Mouse (Mus musculus): ENCODE data around the gene Tmem234.
A peak's percentile ranks its signal among the peaks of the same experiment; 100 is the strongest.

The Tmem234 gene

GRCm38 (mm10) chr4:129622120-129622802, 21.8 kb downstream of the Tmem234 start:
- DNase-seq (ENCODE audit: low read depth, low spot score), result no peak

GRCm38 (mm10) chr4:129622803-129623535, 22.5 kb downstream of the Tmem234 start:
- no peak for DNase-seq (ENCODE audit: low read depth, low spot score)

DNA sequence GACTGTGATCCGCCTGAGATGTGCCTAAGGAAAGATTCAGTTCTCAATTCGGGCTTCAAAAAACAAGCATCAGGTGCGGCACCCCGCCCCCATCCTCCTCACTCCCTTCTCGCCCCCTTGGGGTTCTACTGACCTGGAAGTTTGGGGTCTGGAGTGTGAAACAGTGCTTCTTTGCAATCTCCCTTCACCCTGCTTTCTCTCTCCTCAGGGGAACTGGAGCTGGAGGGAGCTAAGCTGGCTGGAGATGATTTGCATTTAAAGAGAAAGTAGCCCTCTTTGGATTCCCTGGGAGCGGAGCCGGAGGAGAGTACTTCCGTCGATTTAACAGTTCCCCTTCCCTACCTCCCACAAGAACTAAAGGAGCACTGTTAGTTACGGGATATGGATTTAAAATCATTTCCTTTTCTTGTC, 23.2 kb downstream of the Tmem234 start, which contains the start of gene Ccdc28b:
Gene Ccdc28b (minus strand): TSS at position 267 of the 411 bp plus-strand sequence.
- DNase-seq (ENCODE audit: low read depth, low spot score), result peak; percentile 63

DNA sequence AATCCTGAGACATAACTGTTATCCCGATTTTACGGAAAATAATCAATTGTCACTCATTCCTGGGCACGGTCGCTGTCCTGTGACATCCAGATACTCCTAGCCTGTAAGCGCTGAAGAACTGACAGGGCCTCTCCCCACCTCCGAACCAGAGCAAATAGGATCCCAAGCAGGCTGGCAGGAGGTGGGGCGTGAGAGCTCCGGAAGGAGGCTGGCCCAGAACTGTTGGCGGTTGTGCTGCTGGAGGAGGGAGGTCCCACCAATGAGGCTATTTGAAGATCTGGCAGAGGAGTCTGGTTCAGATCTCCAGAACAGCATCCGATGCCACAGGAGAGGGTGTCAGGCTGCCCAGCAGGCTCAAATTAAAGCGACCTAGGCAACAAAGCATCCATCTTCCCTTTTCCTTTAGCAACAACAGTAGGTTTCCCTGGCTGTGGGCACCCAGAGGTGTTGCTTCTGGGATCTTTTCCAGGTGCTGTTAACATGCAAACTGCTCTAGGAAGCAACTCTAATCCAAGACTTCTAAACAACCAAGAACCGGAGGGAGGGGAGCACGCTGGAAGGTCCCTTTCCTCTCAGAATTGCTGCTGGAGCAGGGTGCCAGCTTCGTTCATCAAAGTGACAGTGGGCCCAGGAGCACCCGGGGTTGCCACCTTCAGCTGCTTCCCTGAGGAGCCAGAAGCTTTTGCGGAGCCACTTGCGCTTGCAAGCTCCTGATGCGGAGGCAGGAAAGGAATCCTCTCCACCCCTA, 24.0 kb downstream of the Tmem234 start:
- DNase-seq (ENCODE audit: low read depth, low spot score), result peak; percentile 94

GRCm38 (mm10) chr4:129625029-129625370, 24.5 kb downstream of the Tmem234 start:
- DNase-seq (ENCODE audit: low read depth, low spot score), result peak; percentile 34

- DNase-seq (ENCODE audit: low read depth, low spot score), result no peak
Measured at GRCm38 (mm10) chr4:129625496-129625895, 25.0 kb downstream of the Tmem234 start.

DNA sequence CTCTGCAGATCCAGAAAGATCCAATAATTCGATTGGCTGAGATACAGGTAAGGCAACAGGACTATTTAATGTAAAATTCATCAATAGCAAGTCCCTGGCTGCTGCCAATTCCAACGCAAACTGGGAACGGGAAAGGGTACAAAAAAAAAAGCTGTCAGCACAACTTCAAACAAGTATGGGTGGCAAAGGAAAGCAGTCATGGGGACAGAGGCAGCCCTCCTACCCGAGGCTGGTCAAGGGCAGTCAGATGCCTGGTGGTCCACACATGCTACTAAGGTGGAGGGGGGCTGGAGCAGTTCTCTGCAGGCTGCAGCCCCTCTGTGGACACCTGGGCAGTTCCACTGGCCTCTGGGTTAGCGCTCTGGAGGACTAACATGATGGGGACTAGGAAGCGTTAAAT, 25.6 kb downstream of the Tmem234 start:
- DNase-seq (ENCODE audit: low read depth, low spot score), result no peak

- DNase-seq (ENCODE audit: low read depth, low spot score), result no peak
Measured at GRCm38 (mm10) chr4:129630944-129631343, 30.5 kb downstream of the Tmem234 start.

DNA sequence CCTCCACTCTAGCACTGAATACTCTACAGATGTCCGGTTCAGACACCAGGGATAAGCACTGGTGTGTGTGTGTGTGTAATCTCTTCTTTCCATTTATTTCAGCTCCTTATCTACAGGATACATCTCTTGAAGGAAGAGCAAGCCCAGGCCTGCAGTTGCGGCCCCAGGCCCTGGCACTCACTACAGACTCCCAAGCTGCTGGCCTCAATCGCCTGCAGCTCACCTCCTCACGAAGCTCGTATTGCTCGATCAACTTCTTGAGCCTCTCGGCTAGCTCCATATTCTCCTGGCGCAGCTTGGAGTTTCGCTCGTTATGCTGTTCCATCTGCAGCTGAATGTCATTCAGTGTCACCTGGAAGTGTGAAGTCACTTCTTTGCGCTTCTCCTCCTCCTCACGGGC, 31.4 kb downstream of the Tmem234 start:
- no peak for DNase-seq (ENCODE audit: low read depth, low spot score)

DNA sequence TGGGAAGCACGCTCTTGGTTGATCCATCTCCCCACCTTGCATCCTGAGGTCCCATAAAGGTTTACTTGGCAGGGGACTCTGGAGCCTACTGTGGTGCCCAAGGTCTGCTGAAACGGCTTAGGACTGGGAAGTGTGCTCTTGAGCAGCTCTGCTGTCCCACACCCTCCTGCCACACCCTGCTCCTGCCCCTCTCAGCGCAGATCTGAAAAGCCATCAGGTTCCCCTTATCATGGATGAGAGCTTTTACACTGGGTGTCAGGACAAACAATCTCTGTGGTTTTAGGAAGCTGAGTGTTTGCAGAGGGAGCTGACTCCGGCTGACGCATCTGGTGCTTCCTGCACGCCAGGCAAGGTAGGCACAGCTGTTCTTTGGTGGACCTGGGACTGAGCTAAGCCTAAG, 33.4 kb downstream of the Tmem234 start:
- no peak for DNase-seq (ENCODE audit: low read depth, low spot score)

DNA sequence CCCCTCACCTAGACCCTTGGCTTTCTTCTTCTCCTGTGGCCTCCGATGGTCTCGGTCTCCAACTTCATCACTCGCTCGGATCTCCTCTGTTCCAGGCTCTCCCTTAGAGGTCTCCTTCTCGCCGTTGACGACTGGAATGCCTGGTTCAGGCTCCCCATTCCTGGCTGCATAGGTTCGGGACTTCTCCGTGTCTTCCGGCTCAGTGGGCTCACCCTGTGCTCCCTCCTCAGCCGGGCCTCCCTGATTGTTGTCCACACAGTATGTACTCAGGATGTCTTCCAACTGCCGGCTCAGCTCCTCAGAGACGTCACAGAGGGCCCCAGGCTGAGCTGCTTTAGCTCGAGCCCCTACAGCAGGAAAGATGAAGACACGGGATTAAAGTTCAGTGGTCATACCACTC, 38.8 kb downstream of the Tmem234 start:
- no peak for DNase-seq (ENCODE audit: low read depth, low spot score)

DNA sequence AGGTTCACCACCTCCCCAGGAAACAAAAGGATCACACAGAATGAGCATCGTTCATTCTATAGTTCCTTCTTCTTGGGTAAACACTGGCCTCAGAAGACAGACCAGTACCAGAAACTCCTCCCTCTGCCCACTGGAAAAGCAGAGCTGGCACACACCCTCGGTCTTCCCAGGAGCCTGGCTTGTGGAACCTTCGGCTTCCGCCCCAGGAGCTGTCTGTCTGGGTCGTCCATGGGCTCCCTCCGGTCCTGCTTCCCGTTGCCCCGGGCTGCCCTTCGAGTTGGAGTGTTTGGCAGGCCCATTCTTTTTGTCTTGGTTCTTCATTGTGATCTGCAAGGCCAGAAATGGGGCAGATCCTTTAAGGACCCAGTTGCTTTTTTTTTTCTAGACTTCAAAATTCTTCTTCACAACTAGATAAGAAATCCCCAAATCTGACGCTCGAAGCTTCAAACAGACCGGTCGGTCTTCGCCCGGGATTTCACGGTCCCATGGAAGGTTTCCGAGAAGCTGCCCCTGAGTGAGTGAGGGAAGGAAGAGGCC, 39.7 kb downstream of the Tmem234 start:
- DNase-seq (ENCODE audit: low read depth, low spot score), result no peak

DNA sequence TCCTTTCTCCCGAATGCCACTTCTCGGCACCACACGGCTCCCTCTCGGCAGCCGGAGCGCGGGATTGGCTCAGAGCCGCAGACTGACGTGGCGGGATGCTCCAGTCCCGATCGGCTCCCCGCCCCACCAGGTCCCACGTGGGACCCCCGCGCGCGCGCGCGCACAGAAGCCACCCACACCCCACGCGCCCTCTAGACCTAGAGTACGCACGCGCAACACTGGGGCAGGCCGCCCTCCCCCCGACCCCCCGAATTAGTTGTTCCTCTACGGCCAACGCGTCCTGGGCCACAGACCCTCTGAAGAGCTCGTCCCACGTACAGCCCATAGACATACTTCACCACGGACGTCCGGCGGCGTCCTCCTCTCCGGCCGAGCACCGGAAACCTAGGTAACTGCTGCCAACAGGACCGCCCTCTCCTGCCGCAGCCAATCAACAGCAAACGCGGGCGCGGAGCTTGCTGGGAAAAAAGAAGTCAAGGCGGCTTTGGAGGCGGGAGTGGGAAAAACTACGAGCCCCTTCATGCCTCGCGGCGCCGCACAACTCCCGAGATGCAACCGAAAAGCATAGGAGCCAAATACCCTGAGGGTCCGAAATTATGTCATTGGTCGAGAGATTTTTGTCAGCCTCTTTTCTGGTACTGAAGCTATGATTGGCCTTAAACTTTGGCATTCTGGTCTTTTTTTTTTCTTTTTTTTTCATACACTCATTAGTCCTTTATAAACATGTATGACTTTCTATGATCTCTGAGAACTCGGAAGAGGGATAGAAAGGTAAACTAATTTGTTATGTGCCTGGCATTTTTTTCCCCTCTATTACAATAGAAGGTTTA, 40.4 kb downstream of the Tmem234 start, which contains the start of gene Txlna:
Gene Txlna (minus strand): TSS at position 428 of the 830 bp plus-strand sequence.
- peak; percentile 97 for DNase-seq (ENCODE audit: low read depth, low spot score)

DNA sequence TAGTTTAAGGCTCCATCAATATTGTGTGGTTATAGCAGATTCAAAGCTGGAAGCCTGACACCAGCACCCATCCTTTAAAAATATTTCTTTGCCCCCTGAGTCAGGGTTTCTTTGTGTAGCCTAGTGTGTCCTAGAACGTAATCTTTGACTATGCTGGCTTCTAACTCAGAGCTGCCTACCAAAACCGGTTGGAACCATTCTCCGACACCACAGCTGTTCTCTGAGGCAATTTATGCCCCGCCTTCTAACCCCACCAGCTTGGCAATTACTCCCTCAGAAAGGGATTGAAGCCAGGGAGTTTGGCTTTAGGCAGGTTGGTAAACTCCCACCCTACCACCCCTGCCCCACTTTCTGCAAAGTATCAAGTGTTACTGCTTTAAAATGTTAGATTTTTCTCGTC, 41.3 kb downstream of the Tmem234 start:
- no peak for DNase-seq (ENCODE audit: low read depth, low spot score)

- DNase-seq (ENCODE audit: low read depth, low spot score), result no peak
Measured at GRCm38 (mm10) chr4:129645204-129645603, 44.7 kb downstream of the Tmem234 start.

DNA sequence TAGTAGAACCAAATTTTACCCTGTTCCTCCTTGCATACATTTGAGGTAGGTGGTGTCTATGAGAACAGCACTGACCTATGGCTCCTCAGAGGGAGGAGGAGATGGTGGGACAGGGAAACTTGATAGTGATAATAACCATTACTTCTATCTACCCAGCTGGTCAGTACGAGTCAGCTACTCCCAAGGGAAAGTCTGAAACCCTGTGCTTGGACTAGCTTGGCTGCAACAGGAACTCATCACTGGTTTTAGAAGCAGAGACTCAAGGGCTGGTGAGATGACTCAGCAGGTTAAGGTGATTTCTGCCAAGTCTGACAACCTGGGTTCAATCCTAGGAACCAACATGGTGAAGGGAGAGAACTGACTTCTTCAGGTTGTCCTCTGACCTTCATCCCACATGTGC, 48.2 kb downstream of the Tmem234 start:
- DNase-seq (ENCODE audit: low read depth, low spot score), result no peak

GRCm38 (mm10) chr4:129650359-129650758, 49.9 kb downstream of the Tmem234 start:
- no peak for DNase-seq (ENCODE audit: low read depth, low spot score)

- DNase-seq (ENCODE audit: low read depth, low spot score), result no peak
Measured at GRCm38 (mm10) chr4:129654770-129655169, 54.3 kb downstream of the Tmem234 start.

DNA sequence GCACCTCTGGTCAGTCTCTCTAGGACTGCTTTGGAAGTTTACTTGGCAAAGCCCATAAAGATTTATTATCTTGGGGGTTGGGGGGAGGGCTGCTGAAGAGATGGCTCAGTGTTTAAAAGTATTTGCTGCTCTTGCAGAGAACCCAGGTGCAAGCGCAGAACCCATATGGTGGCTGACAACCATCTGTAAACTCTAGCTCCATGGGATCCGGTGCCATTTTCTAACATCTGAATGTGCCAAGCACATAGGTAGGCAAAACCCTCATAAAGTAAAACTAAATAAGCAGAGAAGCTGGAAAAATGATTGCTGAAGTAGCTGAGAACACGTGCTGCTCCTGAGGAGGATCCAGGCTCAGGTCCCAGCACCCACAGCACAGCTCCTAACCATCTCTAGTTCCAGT, 61.1 kb downstream of the Tmem234 start:
- no peak for DNase-seq (ENCODE audit: low read depth, low spot score)

GRCm38 (mm10) chr4:129662255-129662813, 61.9 kb downstream of the Tmem234 start:
- DNase-seq (ENCODE audit: low read depth, low spot score), result no peak

DNA sequence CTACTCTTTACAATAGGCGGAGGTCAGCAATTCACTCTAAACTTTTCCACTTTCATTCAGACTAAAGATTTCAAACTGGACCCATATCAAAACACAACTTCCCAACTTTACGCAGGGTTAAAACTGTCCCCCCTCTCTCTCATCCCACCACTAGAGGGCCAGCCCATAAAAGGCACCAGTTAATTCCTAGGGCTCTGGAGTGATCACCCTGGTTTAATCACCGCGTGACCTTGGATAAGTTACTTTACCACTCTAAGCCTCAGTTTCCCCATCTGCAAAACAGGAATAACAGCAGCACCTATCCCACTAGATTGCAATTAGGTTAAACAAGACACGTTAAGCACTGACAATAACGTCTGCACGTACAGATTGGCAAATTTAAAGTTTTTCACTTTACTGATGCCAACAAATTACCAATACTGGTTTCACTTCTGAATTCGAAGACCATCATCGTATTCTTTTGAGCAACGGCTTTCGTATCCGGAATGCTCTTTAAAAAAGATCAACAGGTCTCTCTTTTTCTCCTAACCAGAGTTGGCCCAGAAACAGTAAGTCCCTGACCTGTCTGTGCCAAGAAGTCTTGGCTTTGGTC, 71.1 kb downstream of the Tmem234 start:
- no peak for DNase-seq (ENCODE audit: low read depth, low spot score)
